Mouse (Mus musculus): ENCODE results near the gene Fam129c. TPM values are rescaled to one million over a fixed set of nuclear protein-coding genes. Genes with fewer than 3 reads are reported as not detected.

Gene Fam129c
- 1 to 10 TPM; 3.4 to 3.5 TPM for total RNA-seq (2021)

- DNase-seq (ENCODE audit: extremely low spot score in 1 of 2, low spot score in 2 of 2), result peak in 1 of 2 experiments; percentile 20
- intact Hi-C loops (cut with DNase I), result no loop called here
These were observed at the start of gene Fam129c for GRCm38 (mm10) chr8:71597451-71597850. Fam129c (plus strand) TSS chr8:71597648.

- no peak for DNase-seq (ENCODE audit: extremely low spot score in 1 of 2, low spot score in 2 of 2)
- intact Hi-C loops (cut with DNase I), result no loop called here
These were observed 46.7 kb upstream of the Fam129c start for GRCm38 (mm10) chr8:71550754-71551153.

- intact Hi-C loops (cut with DNase I), result no loop called here
These were observed 44.7 kb upstream of the Fam129c start for GRCm38 (mm10) chr8:71552770-71553169.

GRCm38 (mm10) chr8:71554001-71554400 is 43.4 kb upstream of the Fam129c start:
- no peak for DNase-seq (ENCODE audit: extremely low spot score in 1 of 2, low spot score in 2 of 2)
- intact Hi-C loops (cut with DNase I), result no loop called here

More at GRCm38 (mm10) chr8:71552770-71553169, 44.7 kb upstream of the Fam129c start:
- DNase-seq (ENCODE audit: extremely low spot score in 1 of 2, low spot score in 2 of 2), result no peak

- DNase-seq (ENCODE audit: extremely low spot score in 1 of 2, low spot score in 2 of 2), result no peak
- intact Hi-C loops (cut with DNase I), result no loop called here
These were observed 42.8 kb upstream of the Fam129c start for GRCm38 (mm10) chr8:71554644-71555043.

GRCm38 (mm10) chr8:71558071-71558957 is 39.1 kb upstream of the Fam129c start, which contains the start of gene Tmem221:
Tmem221 (minus strand) TSS chr8:71558871.
- intact Hi-C loops (cut with DNase I), result no loop called here
- DNase-seq (ENCODE audit: extremely low spot score in 1 of 2, low spot score in 2 of 2), result no peak

- peak in 1 of 2 experiments; percentile 71 for DNase-seq (ENCODE audit: extremely low spot score in 1 of 2, low spot score in 2 of 2)
- intact Hi-C loops (cut with DNase I), result no loop called here
These were observed 38.3 kb upstream of the Fam129c start for GRCm38 (mm10) chr8:71558958-71559690.

- no peak for DNase-seq (ENCODE audit: extremely low spot score in 1 of 2, low spot score in 2 of 2)
- intact Hi-C loops (cut with DNase I), result loop anchor here (2.0 kb wide), 1 partner anchor 101 kb away; no protein-coding TSS in a partner anchor
These were observed 37.4 kb upstream of the Fam129c start for GRCm38 (mm10) chr8:71560071-71560470.

GRCm38 (mm10) chr8:71560765-71561164 is 36.7 kb upstream of the Fam129c start:
- intact Hi-C loops (cut with DNase I), result loop anchor here (1.0 to 2.0 kb wide), 2 partner anchors 35 to 100 kb away; no protein-coding TSS in a partner anchor

GRCm38 (mm10) chr8:71561401-71561800 is 36.0 kb upstream of the Fam129c start:
- intact Hi-C loops (cut with DNase I), result loop anchor here (1.0 to 2.0 kb wide), 2 partner anchors 34 to 99 kb away; no protein-coding TSS in a partner anchor
- no peak for DNase-seq (ENCODE audit: extremely low spot score in 1 of 2, low spot score in 2 of 2)

More at GRCm38 (mm10) chr8:71560765-71561164, 36.7 kb upstream of the Fam129c start:
- DNase-seq (ENCODE audit: extremely low spot score in 1 of 2, low spot score in 2 of 2), result no peak

- peak in 1 of 2 experiments; percentile 86 for DNase-seq (ENCODE audit: extremely low spot score in 1 of 2, low spot score in 2 of 2)
- intact Hi-C loops (cut with DNase I), result no loop called here
These were observed 34.7 kb upstream of the Fam129c start for GRCm38 (mm10) chr8:71562751-71563150.

- intact Hi-C loops (cut with DNase I), result no loop called here
- DNase-seq (ENCODE audit: extremely low spot score in 1 of 2, low spot score in 2 of 2), result no peak
These were observed 33.5 kb upstream of the Fam129c start for GRCm38 (mm10) chr8:71563992-71564391.

GRCm38 (mm10) chr8:71566501-71566900 is 30.9 kb upstream of the Fam129c start, which contains the start of gene Nxnl1:
Nxnl1 (minus strand) TSS chr8:71566601.
- intact Hi-C loops (cut with DNase I), result no loop called here
- no peak for DNase-seq (ENCODE audit: extremely low spot score in 1 of 2, low spot score in 2 of 2)

GRCm38 (mm10) chr8:71567587-71567986 is 29.9 kb upstream of the Fam129c start:
- no peak for DNase-seq (ENCODE audit: extremely low spot score in 1 of 2, low spot score in 2 of 2)
- intact Hi-C loops (cut with DNase I), result no loop called here

GRCm38 (mm10) chr8:71568387-71568937 is 29.0 kb upstream of the Fam129c start, which contains the start of gene Slc27a1:
Slc27a1 (plus strand) TSS chr8:71568882.
- DNase-seq (ENCODE audit: extremely low spot score in 1 of 2, low spot score in 2 of 2), result peak in 1 of 2 experiments; percentile 86
- intact Hi-C loops (cut with DNase I), result no loop called here

- no peak for DNase-seq (ENCODE audit: extremely low spot score in 1 of 2, low spot score in 2 of 2)
- intact Hi-C loops (cut with DNase I), result no loop called here
These were observed 28.5 kb upstream of the Fam129c start for GRCm38 (mm10) chr8:71568941-71569340.

- intact Hi-C loops (cut with DNase I), result no loop called here
- peak; percentile 89 to 90 for DNase-seq (ENCODE audit: extremely low spot score in 1 of 2, low spot score in 2 of 2)
These were observed 27.8 kb upstream of the Fam129c start for GRCm38 (mm10) chr8:71569366-71570290.

Data from left cerebral cortex, postnatal 10 days (tissue).